17 mouse cellular contexts compared by ENCODE assay signal in the genomic region with DNA sequence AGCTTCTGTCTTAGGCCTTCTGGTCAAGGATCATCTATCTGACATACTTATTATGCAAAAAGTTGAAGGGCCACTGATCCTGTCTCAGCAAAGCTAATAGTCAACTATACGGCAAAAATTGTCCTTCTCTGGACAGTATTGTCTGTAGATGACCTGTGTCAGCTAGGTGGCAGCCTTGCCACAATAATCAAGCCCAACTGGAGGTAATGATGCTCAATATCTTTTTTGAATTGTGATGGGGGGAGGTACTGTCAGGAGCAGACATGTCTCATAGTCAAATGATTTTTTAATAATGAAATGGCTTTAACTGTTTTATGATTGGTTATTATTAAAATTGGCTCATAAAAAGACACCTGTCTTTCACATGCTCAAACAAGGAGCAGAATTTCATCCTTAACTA. TPM values are rescaled to one million over a fixed set of nuclear protein-coding genes. Genes with fewer than 3 reads are reported as not detected.
DNase-seq lines count a peak whose midpoint lies in the region; ATAC-seq and TF ChIP-seq lines count a peak whose summit lies in the region.
"Had no signal": no experiment of that assay in that cellular context is flagged by ENCODE, and none has a peak within 500 bp of the region (broad histone marks: within the 10 kb centered on the region; RNA-seq: fewer than 3 reads in every experiment).

No protein-coding gene starts in this region.

- no peak overlapping the region for H3K4me3 ChIP-seq in hindbrain, embryonic 14.5 days (replicated peaks; ENCODE audit: low read length)
- H3K4me3 ChIP-seq in hindbrain, embryonic 11.5 days (ENCODE audit: low read depth, low read length): no peak overlapping the region
- H3K4me3 ChIP-seq in lung, embryonic 14.5 days (ENCODE audit: low read depth, low read length): no peak overlapping the region
- H3K4me3 ChIP-seq: heart, embryonic 13.5 days; megakaryocyte, embryonic 14.5 days; neural tube, embryonic 12.5 days had no signal

- no peaks in the 10 kb centered on the region for H3K9me3 ChIP-seq in hindbrain, embryonic 14.5 days (ENCODE audit: control insufficient read depth, low read length)
- H3K9me3 ChIP-seq in hindbrain, embryonic 11.5 days (ENCODE audit: control insufficient read depth, low read length): no peaks in the 10 kb centered on the region
- no peaks in the 10 kb centered on the region for H3K9me3 ChIP-seq in lung, embryonic 14.5 days (ENCODE audit: low read depth, low read length)
- H3K9me3 ChIP-seq: heart, embryonic 13.5 days; megakaryocyte, embryonic 14.5 days; neural tube, embryonic 12.5 days had no signal

- no peaks in the 10 kb centered on the region for H3K27me3 ChIP-seq in hindbrain, embryonic 14.5 days (ENCODE audit: control insufficient read depth, insufficient read depth, low read length)
- no peaks in the 10 kb centered on the region for H3K27me3 ChIP-seq in hindbrain, embryonic 11.5 days (ENCODE audit: control insufficient read depth, insufficient read depth, low read length)
- no peaks in the 10 kb centered on the region for H3K27me3 ChIP-seq in lung, embryonic 14.5 days (ENCODE audit: insufficient read depth, low read length)
- H3K27me3 ChIP-seq: heart, embryonic 13.5 days; neural tube, embryonic 12.5 days had no signal

- no peak overlapping the region for H3K4me2 ChIP-seq in hindbrain, embryonic 14.5 days (replicated peaks)
- no peak overlapping the region for H3K4me2 ChIP-seq in hindbrain, embryonic 11.5 days (replicated peaks; ENCODE audit: low read depth, low read length)
- H3K4me2 ChIP-seq in lung, embryonic 14.5 days: no peak overlapping the region
- H3K4me2 ChIP-seq: heart, embryonic 13.5 days; neural tube, embryonic 12.5 days had no signal

- no peaks in the 10 kb centered on the region for H3K4me1 ChIP-seq in hindbrain, embryonic 14.5 days (replicated peaks; ENCODE audit: control insufficient read depth, insufficient read depth, low read length)
- no peaks in the 10 kb centered on the region for H3K4me1 ChIP-seq in hindbrain, embryonic 11.5 days (replicated peaks; ENCODE audit: control insufficient read depth, insufficient read depth, low read length)
- H3K4me1 ChIP-seq in lung, embryonic 14.5 days (ENCODE audit: insufficient read depth): no peaks in the 10 kb centered on the region
- H3K4me1 ChIP-seq: heart, embryonic 13.5 days; neural tube, embryonic 12.5 days had no signal

- TF ChIP-seq CTCF in lung, embryonic 14.5 days (IDR thresholded peaks at IDR 0.05; ENCODE audit: low read depth): peak; percentile 28; the same call in 1 of the 2 replicates

- H3K9ac ChIP-seq in hindbrain, embryonic 14.5 days: no peak overlapping the region
- H3K9ac ChIP-seq in hindbrain, embryonic 11.5 days (ENCODE audit: low read depth, low read length): no peak overlapping the region
- no peak overlapping the region for H3K9ac ChIP-seq in lung, embryonic 14.5 days
- H3K9ac ChIP-seq: heart, embryonic 13.5 days; liver, embryonic 14.5 days; neural tube, embryonic 12.5 days had no signal

- no peak overlapping the region for H3K27ac ChIP-seq in hindbrain, embryonic 14.5 days
- H3K27ac ChIP-seq in hindbrain, embryonic 11.5 days (ENCODE audit: low read depth, low read length): no peak overlapping the region
- H3K27ac ChIP-seq in lung, embryonic 14.5 days (ENCODE audit: low read depth): no peak overlapping the region
- H3K27ac ChIP-seq: heart, embryonic 13.5 days; liver, embryonic 14.5 days; neural tube, embryonic 12.5 days had no signal

- WGBS in hindbrain, embryonic 14.5 days: 62% methylated on average over 1 of the region's 1 CpGs
- WGBS in hindbrain, embryonic 11.5 days: 67% methylated on average over 1 of the region's 1 CpGs
- 57% methylated on average over 1 of the region's 1 CpGs for WGBS in lung, embryonic 14.5 days

- peak; percentile 57 for DNase-seq in hindbrain, embryonic 14.5 days (ENCODE audit: low spot score)
- DNase-seq in hindbrain, embryonic 11.5 days (ENCODE audit: low spot score): no peak
- DNase-seq in lung, embryonic 14.5 days: peak; percentile 21
- no peak for DNase-seq in lung, postnatal 4 days
- peak; percentile 21 for DNase-seq in MN1 (ENCODE audit: low spot score)
- DNase-seq in retina, embryonic 14.5 days (ENCODE audit: low spot score): peak; percentile 59
- no peak for DNase-seq in layer of hippocampus, adult 9-11 months
- DNase-seq: adrenal gland, postnatal 36 days; cerebellum, adult 9-10 months; layer of hippocampus, postnatal 36 days; right cerebral cortex, postnatal 14 days; thymus, postnatal 4 days had no signal

- no peaks in the 10 kb centered on the region for H3K36me3 ChIP-seq in hindbrain, embryonic 14.5 days (replicated peaks; ENCODE audit: control insufficient read depth, insufficient read depth)
- H3K36me3 ChIP-seq in hindbrain, embryonic 11.5 days (ENCODE audit: control insufficient read depth, insufficient read depth, low read length): no peaks in the 10 kb centered on the region
- no peaks in the 10 kb centered on the region for H3K36me3 ChIP-seq in lung, embryonic 14.5 days (ENCODE audit: insufficient read depth)
- H3K36me3 ChIP-seq: heart, embryonic 13.5 days; neural tube, embryonic 12.5 days had no signal

- no peak for ATAC-seq in hindbrain, embryonic 14.5 days (ENCODE audit: low FRiP score)
- no peak for ATAC-seq in hindbrain, embryonic 11.5 days (ENCODE audit: low FRiP score)
- ATAC-seq in lung, embryonic 14.5 days (ENCODE audit: insufficient read depth): no peak

RNA-seq across cellular contexts. Expression of a gene that starts 23.1 kb away (rescaled TPM):
- not detected in 2 replicates for polyA plus RNA-seq in hindbrain, embryonic 14.5 days (2014; fragmentation: Nextera tagmentation; extraction: Ambion mirVana)
- not detected in 2 replicates for polyA plus RNA-seq in hindbrain, embryonic 11.5 days (2014; fragmentation: Nextera tagmentation; extraction: Ambion mirVana)
- polyA plus RNA-seq in lung, embryonic 14.5 days (2014; fragmentation: Nextera tagmentation; extraction: Ambion mirVana): not detected in 2 replicates
- polyA plus RNA-seq: heart, embryonic 13.5 days; intestine, embryonic 14.5 days; liver, embryonic 14.5 days; neural tube, embryonic 12.5 days had no signal

RNA-seq across cellular contexts. Expression of a gene that starts 40.4 kb away (rescaled TPM):
- polyA plus RNA-seq in hindbrain, embryonic 14.5 days (2014; fragmentation: Nextera tagmentation; extraction: Ambion mirVana): 16.0 and 17.1 TPM in 2 replicates
- polyA plus RNA-seq in hindbrain, embryonic 11.5 days (2014; fragmentation: Nextera tagmentation; extraction: Ambion mirVana): 11.0 and 15.0 TPM in 2 replicates
- 14.6 and 14.9 TPM in 2 replicates for polyA plus RNA-seq in lung, embryonic 14.5 days (2014; fragmentation: Nextera tagmentation; extraction: Ambion mirVana)

RNA-seq across cellular contexts. Expression of a gene that starts 56.3 kb away (rescaled TPM):
- polyA plus RNA-seq in hindbrain, embryonic 14.5 days (2014; fragmentation: Nextera tagmentation; extraction: Ambion mirVana): not detected in 2 replicates
- not detected in 2 replicates for polyA plus RNA-seq in hindbrain, embryonic 11.5 days (2014; fragmentation: Nextera tagmentation; extraction: Ambion mirVana)
- polyA plus RNA-seq in lung, embryonic 14.5 days (2014; fragmentation: Nextera tagmentation; extraction: Ambion mirVana): not detected in 2 replicates
- polyA plus RNA-seq: heart, embryonic 13.5 days; intestine, embryonic 14.5 days; liver, embryonic 14.5 days; neural tube, embryonic 12.5 days had no signal

Comparison
In these comparisons a context has a peak if more than half of its experiments do, and no peak if none do; other contexts are left out.
1. DNase-seq: peak in hindbrain, embryonic 14.5 days (single experiment), lung, embryonic 14.5 days (single experiment), MN1 (single experiment) and retina, embryonic 14.5 days (single experiment); none in hindbrain, embryonic 11.5 days (single experiment), lung, postnatal 4 days (0 of 2) and layer of hippocampus, adult 9-11 months (single experiment).